Mouse (Mus musculus) forebrain, embryonic 14.5 days (tissue): Measurements from ENCODE around the gene Otud1. TPM values are rescaled to one million over a fixed set of nuclear protein-coding genes. Genes with fewer than 3 reads are reported as not detected.

Experiments used
- ATAC-seq: fragments of 200-750 bp; cut with Nextera tagmentation; 2 replicates; pipeline ENCODE4 v1.8.0; 2017; ENCODE audit warnings: mild to moderate bottlenecking, moderate library complexity
- DNase-seq: peaks from one replicate; pipeline ENCODE4 v3.0.0-alpha.2; 2015; ENCODE audit warnings: low spot score
- H3K27ac ChIP-seq: fragments of 300-500 bp; sonication (generic); 2 replicates; pipeline ENCODE4 v1.5.1; 2014; ENCODE audit warnings: low read depth, mild to moderate bottlenecking, control low read depth, low read length, moderate library complexity
- H3K27me3 ChIP-seq: fragments of 300-500 bp; sonication (generic); replicated peaks from 2 replicates; pipeline ENCODE4 v1.6.1; 2014; ENCODE audit warnings: low read length, control low read depth, mixed read lengths; ENCODE audit not compliant: control insufficient read depth, insufficient read depth
- H3K36me3 ChIP-seq: fragments of 300-500 bp; sonication (generic); 2 replicates; pipeline ENCODE4 v1.6.1; 2014; ENCODE audit warnings: low read length, control low read depth; ENCODE audit not compliant: control insufficient read depth, insufficient read depth
- H3K4me1 ChIP-seq: fragments of 300-500 bp; sonication (generic); 2 replicates; pipeline ENCODE4 v1.6.1; 2014; ENCODE audit warnings: antibody characterized with exemption, low read length, control low read depth; ENCODE audit not compliant: control insufficient read depth, insufficient read depth
- H3K4me2 ChIP-seq: fragments of 300-500 bp; sonication (generic); 2 replicates; pipeline ENCODE4 v1.6.1; 2014; ENCODE audit warnings: mild to moderate bottlenecking, control low read depth, low read length
- H3K4me3 ChIP-seq: fragments of 300-500 bp; sonication (generic); 2 replicates; pipeline ENCODE4 v1.5.1; 2014; ENCODE audit warnings: low read depth, low read length, control low read depth
- H3K9ac ChIP-seq: fragments of 300-500 bp; sonication (generic); 2 replicates; pipeline ENCODE4 v1.6.1; 2014; ENCODE audit warnings: mild to moderate bottlenecking, low read length, control low read depth, moderate library complexity
- H3K9me3 ChIP-seq: fragments of 300-500 bp; sonication (generic); replicated peaks from 2 replicates; pipeline ENCODE4 v1.6.1; 2016; ENCODE audit warnings: low read length, control low read depth, mixed read lengths; ENCODE audit not compliant: control insufficient read depth
- WGBS: fragments of 180-500 bp; shearing (Covaris S2); extraction: QIAGEN DNeasy Blood & Tissue Kit; methylation state at CpG from one replicate; pipeline ENCODE4 v1.1.7; 2014; 5-methylcytosine and 5-hydroxymethylcytosine counted together
- polyA plus RNA-seq: library from polyadenylated mRNA; unstranded; fragments of >200 nt; fragmentation: Nextera tagmentation; extraction: Ambion mirVana; gene quantifications from 2 replicates; pipeline ENCODE4 v1.2.1, GENCODE M21; 2014

The Otud1 gene
- polyA plus RNA-seq, 1 experiment from 2014 or later: 1.8 TPM

GRCm38 (mm10) chr2:19701386-19701785 is 43.8 kb downstream of the Otud1 start:
- no peak for DNase-seq
- Histone ChIP-seq H3K4me2 (no peak overlapping the region), H3K36me3 (no peaks in the 10 kb centered on the region), H3K27ac (no peak overlapping the region), H3K4me1 (no peaks in the 10 kb centered on the region), H3K27me3 (no peaks in the 10 kb centered on the region), H3K4me3 (no peak overlapping the region), H3K9ac (no peak overlapping the region), H3K9me3 (no peaks in the 10 kb centered on the region)
- 91% methylated on average over 3 of the region's 3 CpGs for WGBS
- no peak for ATAC-seq

- Histone ChIP-seq H3K27me3 (no peaks in the 10 kb centered on the region), H3K4me1 (no peaks in the 10 kb centered on the region), H3K9ac (no peak overlapping the region), H3K4me3 (no peak overlapping the region), H3K9me3 (no peaks in the 10 kb centered on the region), H3K27ac (no peak overlapping the region), H3K4me2 (no peak overlapping the region), H3K36me3 (no peaks in the 10 kb centered on the region)
- DNase-seq: peak; percentile 24
- peak; percentile 32; the same call in 1 of the 2 replicates for ATAC-seq
Measured at GRCm38 (mm10) chr2:19703020-19703613, 45.6 kb downstream of the Otud1 start.

GRCm38 (mm10) chr2:19703670-19704069 is 46.1 kb downstream of the Otud1 start:
- Histone ChIP-seq H3K4me3 (no peak overlapping the region), H3K36me3 (no peaks in the 10 kb centered on the region), H3K27ac (no peak overlapping the region), H3K9me3 (no peaks in the 10 kb centered on the region), H3K27me3 (no peaks in the 10 kb centered on the region), H3K4me2 (no peak overlapping the region), H3K4me1 (no peaks in the 10 kb centered on the region), H3K9ac (no peak overlapping the region)
- WGBS: 53% methylated on average over 4 of the region's 4 CpGs
- DNase-seq: peak; percentile 20
- peak; percentile 42; the same call in 1 of the 2 replicates for ATAC-seq

GRCm38 (mm10) chr2:19704272-19704671 is 46.7 kb downstream of the Otud1 start:
- ATAC-seq (no peak), DNase-seq (peak; percentile 17)
- no peak overlapping the region for H3K4me2 ChIP-seq
- no peak overlapping the region for H3K4me3 ChIP-seq
- H3K27ac ChIP-seq: no peak overlapping the region
- H3K27me3 ChIP-seq: no peaks in the 10 kb centered on the region
- H3K9ac ChIP-seq: no peak overlapping the region
- H3K4me1 ChIP-seq: no peaks in the 10 kb centered on the region
- no peaks in the 10 kb centered on the region for H3K9me3 ChIP-seq
- no peaks in the 10 kb centered on the region for H3K36me3 ChIP-seq

- no peak for ATAC-seq
- DNase-seq: no peak
- Histone ChIP-seq H3K27me3 (no peaks in the 10 kb centered on the region), H3K4me3 (no peak overlapping the region), H3K27ac (no peak overlapping the region), H3K4me1 (no peaks in the 10 kb centered on the region), H3K4me2 (no peak overlapping the region), H3K9ac (no peak overlapping the region), H3K36me3 (no peaks in the 10 kb centered on the region), H3K9me3 (no peaks in the 10 kb centered on the region)
- WGBS: 82% methylated on average over 4 of the region's 4 CpGs
Measured at GRCm38 (mm10) chr2:19706886-19707285, 49.3 kb downstream of the Otud1 start.

Other genes starting within 250 kb of the Otud1 start
- gene Ptf1a, start 212.1 kb upstream of the Otud1 start, polyA plus RNA-seq: 0.37 TPM in 1 of 2 replicates, not detected in the other
- gene 4921504E06Rik, start 103.8 kb upstream of the Otud1 start, polyA plus RNA-seq: not detected in 2 replicates